Mouse (Mus musculus) brain, adult 2 months (tissue): ENCODE data around the gene Gja8.

ENCODE experiments used
- DNase-seq: peaks from one replicate; pipeline ENCODE4 v3.0.0; 2011; ENCODE audit warnings: low read depth, low spot score

Gene Gja8

DNA sequence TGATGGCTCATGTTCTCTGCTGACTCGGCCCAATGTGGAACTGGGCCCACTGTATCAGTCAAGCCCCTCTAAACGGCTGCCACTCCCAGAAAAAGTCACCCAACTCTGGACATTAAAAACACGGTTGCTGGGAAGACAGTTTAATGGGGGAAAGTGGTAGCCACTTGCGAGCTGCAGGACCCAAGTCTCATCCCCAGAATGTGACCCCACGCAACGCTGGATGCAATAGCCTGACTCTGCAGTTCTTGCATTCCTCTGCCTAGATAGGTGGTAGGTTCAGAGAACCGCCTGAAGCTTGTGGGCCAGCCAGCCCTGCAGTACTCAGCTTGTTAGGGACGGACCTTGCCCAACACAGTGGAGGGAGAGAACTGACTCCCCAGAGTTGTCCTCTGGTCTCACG lies 46.3 kb downstream of the Gja8 start:
- no peak for DNase-seq

DNA sequence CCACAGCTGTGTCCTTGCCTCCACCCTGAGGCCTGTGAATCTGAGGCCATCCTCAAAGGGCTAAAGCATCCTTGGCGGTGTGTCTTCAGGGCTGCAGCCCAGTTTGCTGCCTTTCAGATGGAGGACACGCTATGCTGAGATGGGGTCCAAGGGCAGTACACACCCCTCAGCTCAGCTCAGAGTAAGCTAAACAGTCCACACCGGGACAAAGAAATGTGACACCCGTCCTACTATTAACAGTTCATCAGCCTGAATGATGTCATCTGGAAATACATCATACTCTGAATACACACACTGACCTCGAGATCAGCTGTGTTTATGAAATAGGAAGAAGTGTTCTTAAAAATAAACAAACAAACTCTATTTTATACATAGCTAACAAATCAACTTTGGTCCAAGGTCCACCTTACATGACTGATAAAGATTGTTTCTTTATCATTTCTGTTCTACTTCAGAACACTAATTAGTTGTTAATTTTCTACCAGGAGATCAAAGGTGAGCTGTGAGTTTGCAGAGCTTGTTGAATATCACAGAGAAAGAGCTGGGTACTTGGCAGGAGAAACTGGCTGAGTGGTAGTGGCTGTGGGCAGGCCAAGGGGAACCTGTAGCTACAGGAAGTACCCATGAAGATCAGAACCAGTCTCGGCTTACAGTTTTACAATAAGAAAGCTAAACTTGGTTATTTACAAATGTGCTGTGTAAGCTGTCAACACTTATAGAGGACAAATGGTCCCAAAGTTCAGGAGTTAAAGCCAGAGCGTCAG lies 50.8 kb downstream of the Gja8 start:
- DNase-seq = no peak

DNA sequence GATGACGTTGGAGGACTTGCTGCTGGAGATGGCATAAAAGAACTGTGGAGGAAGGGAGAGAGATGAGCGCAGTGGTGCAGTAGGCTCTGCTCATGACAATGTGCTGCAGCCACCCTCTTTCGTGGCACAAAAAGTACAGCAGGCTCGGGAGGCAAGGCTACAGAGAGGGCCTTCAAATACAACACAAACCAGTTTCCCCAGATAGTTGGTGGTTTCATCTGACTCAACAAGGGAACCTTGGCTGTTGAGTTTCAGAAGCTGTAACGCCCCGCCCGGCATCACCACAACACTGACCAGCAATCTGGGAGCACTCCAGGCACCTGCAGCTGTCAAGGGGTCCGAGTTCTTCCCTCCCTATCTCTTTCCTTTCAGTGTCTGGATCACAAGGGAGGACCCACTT lies 53.3 kb downstream of the Gja8 start:
- no peak for DNase-seq

DNA sequence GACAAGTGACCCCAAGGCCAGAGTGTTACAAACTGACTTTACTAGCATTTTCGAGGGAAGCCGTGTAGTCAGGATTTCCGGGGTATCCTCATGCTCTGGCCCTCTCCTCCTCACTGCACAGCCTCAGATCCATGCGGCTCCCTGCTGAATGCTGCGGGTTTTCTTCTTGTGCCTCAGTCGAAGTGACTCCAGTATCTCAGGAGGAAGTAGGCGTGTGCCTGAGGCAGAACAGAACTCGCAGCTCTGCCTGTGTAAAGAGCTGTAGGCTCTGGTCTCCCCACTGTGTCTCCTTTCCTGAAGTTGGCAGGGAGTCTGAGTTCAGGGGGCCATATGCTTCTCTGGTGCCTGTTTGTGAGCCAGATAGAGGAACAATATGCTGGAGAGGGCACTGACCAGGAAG lies 54.8 kb downstream of the Gja8 start:
- peak; percentile 43 for DNase-seq

DNA sequence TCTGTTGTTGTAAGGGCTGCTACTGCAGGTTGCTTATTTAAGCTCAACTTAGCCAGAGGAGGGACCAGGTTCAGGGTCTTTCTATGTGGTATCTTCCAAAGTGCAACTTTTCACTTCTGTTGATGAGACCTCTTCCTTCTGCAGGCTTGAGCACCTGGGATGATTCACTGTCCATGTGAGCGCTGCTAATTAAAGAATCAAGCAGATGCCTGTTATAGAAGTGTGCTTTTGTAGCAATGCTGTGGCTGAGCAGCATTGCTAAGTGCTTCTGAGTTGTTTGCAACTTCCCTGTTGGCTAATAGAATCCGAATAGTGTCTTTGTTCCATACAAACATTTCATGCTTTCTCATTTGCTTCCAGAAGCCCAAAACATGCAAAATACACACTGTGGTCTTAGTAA lies 55.5 kb downstream of the Gja8 start:
- peak; percentile 69 for DNase-seq

GRCm38 (mm10) chr3:96869091-96869490 lies 56.7 kb downstream of the Gja8 start:
- no peak for DNase-seq

DNA sequence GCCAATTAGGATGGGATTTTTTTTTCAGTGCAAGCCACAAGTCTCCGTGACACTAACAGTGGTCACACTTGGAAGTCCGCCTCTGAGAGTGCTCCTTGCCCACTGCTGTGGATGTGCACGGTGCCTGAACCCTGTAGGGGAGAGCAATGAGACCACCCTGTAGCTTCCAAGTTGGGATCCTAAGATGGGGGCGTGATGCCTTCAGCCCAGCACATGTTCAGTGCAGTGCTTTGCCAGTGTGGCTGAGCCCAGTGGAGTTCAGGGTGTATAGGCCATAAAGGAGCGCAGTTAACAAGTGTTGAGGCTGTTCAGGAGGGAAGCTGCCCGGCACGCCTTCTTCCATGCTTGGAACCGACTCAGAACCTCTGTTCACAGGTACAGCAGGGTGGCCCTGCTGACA lies 57.3 kb downstream of the Gja8 start:
- DNase-seq = no peak

DNA sequence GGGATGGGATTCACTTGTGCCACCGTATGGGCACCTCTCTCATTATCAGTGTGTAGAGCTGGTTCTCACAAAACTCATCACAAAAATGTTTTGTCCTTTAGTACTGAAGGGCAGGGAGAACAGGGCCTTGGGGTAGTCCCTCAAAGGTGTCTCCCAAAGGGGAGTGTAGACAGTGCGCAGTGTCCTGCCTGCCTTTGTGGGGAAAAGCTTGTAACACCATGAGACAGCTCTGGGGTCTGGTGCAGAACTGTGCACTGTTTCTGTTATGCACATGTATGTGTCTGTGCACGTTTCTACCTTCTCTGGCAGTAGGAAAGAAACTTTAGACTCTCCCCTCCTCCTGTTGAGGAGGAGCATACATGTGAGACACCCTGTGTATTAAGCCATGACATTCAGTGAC lies 58.0 kb downstream of the Gja8 start:
- DNase-seq = no peak
